Mouse (Mus musculus): ENCODE data around the gene Cntnap1.
"Not testable (repeated sequence)": the region's sequence is repeated elsewhere in the genome, so short reads cannot be mapped to it uniquely, and the experiment has no call there.

Cntnap1 gene

DNA sequence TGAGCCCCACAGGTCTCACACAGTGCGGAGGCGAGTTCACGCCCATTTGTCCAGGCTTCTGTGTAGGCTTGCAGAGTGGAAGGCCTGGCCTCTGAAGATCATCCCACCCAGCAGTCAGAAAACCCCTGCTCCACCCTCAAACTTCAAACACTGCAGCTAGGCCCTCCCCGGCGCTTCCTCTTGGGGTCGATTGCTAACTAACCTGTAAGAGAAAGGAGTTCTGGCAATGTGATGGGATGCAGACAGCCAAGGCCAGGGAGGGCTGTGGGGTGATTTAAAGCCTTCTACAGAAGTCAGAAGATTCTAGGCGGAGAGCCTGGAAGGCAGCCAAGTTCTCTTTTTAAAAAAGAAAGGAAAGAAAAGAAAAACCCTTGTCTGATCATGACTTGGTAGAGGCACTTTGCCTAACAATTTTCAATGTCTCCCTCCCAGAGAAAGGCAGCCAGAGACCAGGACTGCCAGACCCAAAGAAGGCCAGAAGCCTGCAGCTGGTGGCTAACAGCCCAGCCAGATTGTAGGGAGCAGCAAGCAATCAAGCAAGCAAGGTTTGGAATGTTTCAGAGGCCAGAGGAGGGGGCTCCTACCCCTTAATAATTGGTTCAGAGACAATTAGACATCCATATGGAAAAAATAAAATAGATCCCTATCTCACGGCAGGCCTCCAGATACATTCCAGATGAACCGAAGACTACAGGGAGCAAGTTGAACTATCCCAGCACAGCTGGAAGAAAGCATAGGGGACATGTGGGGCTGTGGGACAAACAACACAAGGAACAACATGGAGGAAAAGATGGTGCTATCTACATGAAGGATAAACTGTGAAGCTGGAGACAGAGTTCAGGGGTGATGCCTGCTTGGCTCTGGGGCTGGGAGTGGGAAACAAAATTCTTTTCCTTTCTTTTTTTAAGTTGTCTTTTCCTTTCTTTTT is 20.9 kb upstream of the Cntnap1 start:
- no peak for DNase-seq (ENCODE audit: low spot score)

DNA sequence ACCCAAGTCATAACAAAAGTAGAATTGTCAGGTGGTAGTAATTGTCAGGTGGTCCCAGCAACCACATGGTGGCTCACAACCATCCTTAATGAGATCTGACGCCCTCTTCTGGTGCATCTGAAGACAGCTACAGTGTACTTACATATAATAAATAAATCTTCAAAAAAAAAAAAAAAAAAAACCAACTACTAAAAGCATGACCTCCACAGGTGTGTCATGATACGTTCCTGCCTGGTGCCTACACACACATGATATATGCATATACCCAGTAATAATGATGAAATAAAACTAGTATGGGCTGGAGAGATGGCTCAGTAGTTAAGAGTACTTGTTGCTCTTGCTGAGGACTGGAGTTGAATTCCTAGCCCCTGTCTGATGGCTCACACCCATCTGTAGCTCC is 19.3 kb upstream of the Cntnap1 start:
- no peak for DNase-seq (ENCODE audit: low spot score)

DNA sequence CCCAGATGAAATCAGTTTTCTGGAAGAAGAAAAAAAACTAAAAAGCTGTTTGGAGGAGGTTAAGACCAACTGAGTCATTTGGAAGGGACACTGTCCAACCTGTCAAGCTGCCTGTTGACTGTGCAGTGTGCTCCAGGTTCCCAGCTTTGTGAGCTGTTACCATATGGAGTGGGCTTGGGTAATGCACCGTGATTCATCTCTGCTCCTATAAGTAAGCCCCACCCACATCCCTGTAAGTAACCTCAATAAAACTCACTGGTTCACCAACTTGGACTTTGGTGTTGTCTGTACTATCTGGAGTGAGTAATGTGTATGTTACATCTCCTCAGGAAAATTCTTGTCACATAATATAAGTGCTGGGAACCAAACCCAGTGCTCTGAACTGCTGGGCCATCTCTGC is 17.5 kb upstream of the Cntnap1 start:
- DNase-seq (ENCODE audit: low spot score), result no peak

DNA sequence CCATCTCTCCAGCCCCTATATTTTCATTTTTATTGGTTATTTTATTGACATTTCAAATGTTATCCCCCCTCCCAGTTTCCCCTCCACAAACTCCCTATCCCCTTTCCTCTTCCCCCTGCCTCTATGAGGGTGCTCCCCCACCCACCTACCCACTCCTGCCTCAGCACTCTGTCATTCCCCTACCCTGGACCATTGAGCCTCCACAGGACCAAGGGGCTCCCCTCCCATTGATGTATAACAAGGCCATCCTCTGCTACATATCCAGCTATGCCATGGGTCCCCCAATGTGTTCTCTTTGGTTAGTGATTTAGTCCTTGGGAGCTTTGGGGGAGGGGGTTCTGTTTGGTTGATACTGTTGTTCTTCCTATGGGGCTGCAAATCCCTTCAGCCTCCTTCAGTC is 15.7 kb upstream of the Cntnap1 start:
- DNase-seq (ENCODE audit: low spot score), result no peak

DNA sequence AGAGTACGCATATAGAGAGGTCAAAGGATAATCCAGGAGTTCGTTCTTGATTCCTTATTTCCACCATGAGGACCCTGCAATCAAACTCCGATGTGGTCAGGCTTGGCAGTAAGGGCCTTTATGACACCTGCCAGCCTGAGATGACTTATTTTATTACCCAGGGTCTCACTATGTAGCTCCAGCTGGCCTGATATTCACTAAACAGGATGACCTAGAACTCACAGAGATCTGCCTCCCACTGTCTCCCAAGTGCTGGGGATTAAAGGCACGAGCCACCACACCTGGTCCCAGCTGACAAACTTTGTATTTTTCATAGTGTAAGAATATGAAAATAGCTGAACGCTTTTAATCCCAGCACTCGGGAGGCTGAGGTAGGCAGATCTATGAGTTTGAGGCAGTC is 15.2 kb upstream of the Cntnap1 start:
- no peak for DNase-seq (ENCODE audit: low spot score)

DNA sequence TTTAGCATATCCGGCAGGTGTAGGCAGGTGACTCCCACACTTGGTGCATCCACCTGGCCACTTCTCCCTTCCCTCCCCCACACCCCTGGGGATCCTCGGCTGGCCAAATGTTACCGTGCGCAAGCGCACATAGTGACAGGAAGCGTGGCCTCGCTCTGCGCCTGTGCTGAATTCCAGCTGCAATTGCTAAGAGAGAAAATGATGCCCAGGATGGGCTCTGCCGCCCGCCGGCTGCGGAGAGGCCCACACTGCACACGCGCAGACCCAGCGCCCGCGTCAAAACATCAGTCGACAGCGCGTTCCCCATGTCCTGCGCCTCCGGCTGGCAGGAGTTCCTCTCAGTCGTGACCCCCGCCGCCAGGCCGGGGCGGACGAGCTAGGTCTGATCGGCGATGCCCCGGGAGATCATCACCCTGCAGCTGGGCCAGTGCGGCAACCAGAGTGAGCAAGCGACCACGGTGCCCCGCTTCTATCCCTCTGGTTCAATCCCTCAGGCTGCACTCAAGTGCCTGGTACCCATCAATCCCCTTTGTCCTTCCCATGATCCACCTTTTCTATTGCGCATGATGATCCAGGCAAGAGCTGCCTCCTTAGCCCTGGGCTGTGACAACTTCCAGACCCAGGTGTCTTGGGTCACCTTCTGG is 14.5 kb upstream of the Cntnap1 start, which contains the start of gene Tubg2:
Tubg2 (plus strand) TSS at position 180 of the 644 bp plus-strand sequence.
- DNase-seq (ENCODE audit: low spot score), result no peak

DNA sequence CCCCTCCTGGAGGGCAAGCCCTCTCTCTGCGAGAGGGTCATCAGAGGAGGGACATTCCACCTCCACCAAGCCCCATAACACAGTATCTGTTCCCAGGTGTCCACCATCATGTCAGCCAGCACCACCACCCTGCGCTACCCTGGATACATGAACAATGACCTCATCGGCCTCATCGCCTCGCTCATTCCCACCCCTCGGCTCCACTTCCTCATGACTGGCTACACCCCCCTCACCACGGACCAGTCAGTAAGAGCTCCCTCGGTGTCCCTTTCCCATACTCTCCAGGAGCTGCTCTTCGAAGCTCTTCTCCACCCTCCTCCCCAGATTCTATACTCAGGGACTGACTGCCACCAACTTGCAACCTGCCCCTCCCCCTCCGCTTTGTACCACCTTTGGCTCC is 10.2 kb upstream of the Cntnap1 start:
- DNase-seq (ENCODE audit: low spot score), result not testable (repeated sequence)

DNA sequence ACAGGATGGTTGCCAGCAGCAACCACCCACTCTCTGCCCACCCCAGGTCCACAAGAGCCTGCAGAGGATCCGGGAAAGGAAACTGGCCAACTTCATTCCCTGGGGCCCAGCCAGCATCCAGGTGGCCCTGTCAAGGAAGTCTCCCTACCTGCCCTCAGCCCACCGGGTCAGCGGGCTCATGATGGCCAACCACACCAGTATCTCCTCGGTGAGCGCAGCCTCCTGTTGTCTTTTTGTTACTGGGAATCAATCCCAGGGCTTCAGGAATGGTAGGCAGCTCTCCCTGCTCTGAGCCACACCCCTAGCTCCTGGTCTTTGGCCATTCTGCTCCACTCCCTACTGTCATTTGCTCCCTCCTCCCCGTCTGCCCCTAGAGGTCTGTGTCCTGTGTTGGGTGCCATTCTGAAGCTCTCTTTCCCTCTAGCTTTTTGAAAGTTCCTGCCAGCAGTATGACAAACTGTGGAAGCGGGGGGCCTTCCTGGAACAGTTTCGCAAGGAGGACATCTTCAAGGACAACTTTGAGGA is 9.3 kb upstream of the Cntnap1 start:
- DNase-seq (ENCODE audit: low spot score), result not testable (repeated sequence)

DNA sequence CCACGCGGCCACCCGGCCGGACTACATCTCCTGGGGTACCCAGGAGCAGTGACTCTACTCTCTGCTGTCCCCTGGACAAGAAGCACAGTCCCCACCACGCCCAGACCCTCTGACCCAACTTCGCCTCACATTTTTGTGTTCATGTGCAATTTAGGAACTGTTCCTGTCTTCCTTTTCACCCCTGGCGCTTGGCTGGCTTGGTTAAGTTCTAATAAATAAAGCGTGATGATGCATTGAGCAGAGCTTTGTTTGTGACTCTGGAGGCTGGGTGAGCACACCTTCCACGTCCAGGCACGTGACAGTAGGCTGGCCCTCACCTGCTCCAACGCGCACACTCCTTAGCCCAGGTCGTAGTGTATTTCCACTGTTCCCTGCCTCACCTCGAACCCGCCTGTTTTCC is 8.8 kb upstream of the Cntnap1 start:
- DNase-seq (ENCODE audit: low spot score), result no peak

DNA sequence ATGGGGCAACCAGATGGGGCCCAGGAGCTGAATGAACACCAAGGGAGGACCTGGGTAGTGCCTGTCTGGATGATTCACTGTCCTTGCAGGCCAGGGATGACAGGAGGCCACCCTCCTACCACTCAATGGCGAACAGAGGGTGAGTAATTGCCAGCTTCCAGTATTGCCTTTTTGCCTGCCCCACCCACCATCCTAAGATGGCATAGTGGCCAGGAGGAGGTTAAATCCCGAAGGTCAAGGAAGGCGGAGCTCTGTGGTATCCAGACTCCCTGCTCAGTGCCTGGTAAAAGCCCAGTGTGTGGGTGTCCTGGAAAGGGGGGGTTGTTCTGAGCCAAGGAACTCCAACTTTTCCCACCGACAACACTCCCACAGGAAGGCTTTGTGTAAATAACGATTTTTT is 8.0 kb upstream of the Cntnap1 start:
- no peak for DNase-seq (ENCODE audit: low spot score)

DNA sequence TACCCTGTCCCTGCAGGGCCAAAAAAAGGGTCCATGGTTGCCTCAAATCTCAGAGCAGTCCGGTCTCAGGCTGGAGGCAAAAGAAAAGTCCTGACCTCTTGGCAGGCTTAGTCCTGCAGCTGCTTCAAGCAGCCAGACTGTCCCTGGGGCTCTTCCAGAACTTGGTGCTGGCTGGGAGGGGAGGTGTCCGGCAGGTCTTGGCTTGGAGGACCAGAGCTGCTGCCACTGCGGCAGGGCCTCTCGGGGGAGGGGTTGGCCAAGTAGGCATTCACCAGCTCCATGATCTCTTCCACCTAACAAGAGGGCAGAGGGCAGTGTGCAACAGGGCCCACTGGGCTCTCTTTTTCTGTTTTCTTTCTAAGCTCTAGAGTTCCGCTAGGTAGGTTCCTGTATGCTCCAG is 7.6 kb upstream of the Cntnap1 start:
- DNase-seq (ENCODE audit: low spot score), result no peak

DNA sequence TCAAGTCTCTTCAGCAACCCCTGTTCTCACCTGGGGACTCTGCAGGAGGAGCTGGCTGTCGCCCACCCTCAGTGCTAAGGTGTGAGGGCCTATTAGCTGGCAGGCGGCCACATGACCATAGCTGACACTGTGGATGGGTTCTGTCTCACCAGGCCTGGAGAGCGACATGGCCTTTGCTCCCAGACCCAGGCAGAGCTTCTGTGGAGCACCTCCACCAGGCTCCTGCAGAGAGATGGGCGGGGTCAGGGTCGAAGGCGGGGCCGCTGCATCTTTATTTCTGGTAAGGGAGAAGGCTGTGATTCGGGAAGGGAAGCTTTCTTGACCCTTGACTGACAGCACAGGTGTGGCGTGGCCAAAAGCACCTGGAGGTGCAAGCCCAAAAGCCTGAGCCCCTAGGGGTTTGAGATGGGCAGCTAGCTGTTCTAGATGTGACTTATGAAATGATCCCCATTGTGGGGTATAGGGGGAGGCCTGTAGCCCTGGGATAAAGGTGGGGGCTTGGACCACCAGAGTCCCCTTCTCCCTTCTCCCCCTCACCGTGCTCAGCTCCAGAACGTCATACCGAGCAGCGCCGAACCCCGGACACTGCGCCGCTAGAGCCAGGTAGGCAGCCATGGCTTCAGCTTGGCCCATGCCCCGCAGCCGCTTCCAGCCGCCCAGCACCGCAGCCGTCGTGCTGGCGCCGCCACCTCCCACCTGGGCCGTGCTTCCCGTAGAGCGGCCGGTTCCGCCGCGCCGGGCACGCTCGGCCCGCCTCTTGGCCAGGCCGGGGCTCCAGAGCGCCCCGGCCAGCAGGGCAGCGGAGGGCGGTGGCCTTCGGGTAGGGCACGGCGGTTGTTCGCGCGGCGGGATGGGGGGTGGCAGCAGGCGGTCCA is 6.6 kb upstream of the Cntnap1 start:
- no peak for DNase-seq (ENCODE audit: low spot score)

DNA sequence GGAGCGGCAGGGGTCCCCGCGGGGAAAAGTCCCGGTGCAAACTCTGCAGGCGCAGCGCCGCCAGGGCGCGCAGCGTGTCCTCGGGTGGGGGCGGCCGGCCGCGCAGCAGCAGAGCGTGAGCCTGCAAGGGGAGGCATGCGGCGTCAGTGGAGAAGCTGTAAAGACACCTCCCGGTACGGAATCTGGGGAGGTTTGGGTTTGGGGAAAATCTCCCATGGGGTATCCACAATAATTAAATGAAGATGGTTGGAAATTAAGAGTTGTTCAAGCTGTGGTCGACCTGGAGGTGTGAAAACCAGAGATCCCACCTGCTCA is 6.0 kb upstream of the Cntnap1 start:
- DNase-seq (ENCODE audit: low spot score), result no peak

DNA sequence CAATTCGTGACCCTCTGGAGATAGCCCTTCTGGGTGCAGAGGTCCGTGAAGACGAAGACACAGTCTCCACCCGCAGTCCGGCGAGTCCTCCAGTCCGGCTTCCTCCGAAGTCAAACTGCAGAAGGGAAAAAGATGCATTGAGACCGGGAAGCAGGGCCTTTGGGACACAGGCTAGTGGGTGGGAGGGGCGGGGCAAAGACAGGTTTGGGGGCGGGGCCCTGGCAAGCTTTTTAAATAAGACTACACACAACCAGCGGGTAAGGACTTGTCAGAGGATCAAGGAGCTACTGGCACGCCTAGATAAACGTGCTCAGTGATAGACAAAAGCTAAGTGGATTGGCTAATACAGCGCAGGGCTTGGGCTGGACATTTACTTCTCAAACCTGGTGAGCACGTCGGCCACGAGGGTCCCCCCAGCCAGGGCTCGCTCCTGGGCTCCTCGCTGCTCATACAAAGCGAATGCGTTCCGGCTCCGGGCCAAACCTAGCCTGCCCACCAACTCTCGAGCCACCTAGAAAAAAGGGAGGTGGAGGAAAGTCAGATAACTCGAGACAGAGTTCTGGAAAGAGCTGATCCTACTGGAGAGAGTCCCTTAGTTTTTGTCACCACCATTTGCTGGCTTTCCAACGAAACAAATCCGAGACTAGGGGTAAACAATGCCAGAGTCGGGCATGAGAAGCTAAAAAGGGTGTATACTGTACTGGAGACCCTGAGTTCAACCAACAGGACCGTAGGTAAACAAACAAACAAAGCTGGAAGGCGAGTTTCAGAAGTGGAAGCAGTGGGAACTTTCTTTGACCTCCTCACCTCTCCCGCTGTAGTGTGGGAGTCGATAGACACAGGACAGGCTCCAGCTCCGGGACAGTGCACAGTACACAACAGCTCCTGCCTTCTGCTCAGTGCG is 5.4 kb upstream of the Cntnap1 start:
- DNase-seq (ENCODE audit: low spot score), result no peak

DNA sequence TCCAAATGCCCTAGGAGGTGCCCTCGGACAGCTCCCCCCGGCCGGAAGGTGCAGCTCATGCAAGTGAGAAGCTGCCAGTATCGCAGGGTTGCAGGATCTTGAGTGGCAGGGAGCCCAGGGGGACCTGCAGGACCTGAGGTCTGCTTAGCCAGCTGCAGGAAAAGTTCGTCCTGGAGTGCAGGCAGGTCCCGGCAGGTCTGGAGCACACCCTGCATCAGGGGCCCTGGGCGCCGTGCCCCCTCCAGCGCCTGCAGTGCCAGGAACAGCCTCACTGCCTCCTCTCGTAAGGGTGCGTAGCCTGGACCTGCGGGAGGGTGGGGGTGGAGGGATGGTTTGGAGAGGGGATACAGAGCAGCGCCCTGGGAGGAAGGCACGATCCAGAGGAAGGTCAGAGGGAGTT is 4.0 kb upstream of the Cntnap1 start:
- DNase-seq (ENCODE audit: low spot score), result no peak

DNA sequence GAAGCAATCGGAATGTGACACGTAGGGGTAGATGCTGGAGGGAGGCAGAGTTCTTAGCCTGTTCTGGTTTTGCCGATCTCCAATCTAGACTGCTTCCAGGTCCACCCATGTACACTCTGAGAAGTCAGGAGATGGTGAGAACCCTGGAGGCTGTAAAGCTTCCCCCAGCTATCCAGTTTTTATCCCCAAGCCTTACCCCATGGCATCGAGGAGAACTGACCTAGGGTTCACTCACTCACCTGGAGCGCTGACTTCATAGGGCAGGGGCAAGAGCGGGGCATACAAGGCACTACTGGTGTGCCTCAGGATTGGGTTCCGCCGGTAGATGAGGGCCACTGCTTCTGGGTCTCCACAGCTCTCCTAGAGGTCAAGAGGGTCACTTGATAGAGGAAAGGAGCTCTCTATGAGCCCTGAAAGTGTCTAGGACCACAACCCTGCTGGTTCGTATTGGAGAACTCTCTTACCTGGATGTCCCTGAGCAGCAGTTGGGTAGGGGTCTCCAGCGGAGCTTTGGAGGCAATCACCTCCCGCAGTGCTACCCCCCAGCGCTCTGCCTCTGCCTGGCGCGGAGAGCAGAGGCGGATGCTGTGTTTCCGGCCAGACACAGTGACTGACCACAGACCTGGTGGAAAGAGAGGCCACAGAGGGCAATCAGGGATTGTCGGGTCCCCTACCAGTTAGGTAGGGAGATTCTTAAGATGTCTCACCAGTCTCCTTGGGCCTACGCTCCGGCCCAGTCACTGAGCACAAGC is 2.9 kb upstream of the Cntnap1 start:
- no peak for DNase-seq (ENCODE audit: low spot score)

DNA sequence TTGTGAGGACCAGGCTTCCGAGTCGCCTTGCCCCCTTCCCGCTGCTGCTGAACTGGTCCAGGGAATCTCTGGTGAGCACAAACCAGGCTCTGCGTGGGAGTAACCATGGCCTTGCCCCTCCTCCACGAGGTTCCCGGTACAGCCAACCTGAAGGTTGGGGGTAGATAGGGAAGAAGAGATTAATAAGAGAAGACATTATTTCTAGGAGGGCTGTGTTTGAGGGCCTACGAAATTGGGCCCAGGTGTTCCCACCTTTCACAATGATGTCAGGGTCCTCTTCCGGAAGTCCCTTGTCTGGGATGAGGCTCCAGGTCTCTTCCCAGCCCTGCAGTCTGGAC is 2.4 kb upstream of the Cntnap1 start:
- no peak for DNase-seq (ENCODE audit: low spot score)

DNA sequence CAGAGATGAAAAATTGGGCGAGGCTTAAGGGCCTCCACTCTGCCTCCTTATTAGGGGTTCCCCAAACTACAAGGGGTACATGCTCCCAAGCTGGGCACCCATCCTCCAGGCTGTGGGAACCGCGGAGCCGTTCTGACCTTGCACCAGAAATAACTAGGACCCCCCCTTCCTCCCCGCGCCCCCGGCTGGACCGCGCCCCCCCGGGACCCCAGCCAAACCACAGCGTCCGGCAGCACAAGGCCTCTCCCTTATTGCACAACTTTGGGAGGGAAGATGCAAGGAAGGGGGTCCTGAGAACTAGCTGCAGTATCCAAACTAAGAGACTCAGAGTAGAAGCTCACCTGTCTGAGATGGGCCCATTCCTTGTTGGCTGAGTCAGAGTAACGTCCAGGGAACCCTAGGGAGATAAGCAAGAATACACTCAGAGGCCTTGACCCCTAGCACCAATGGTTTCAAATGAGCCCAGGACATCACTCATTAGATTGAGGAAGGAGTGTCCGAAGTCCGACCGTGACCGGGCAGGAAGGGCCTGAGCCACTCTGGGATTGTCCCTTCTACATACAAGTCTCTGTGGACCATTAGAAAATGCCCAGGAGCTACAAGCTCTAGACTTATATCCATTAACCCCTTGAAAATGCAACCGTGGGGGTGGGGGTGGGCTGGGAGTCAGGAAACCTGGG is 1.9 kb upstream of the Cntnap1 start:
- no peak for DNase-seq (ENCODE audit: low spot score)

DNA sequence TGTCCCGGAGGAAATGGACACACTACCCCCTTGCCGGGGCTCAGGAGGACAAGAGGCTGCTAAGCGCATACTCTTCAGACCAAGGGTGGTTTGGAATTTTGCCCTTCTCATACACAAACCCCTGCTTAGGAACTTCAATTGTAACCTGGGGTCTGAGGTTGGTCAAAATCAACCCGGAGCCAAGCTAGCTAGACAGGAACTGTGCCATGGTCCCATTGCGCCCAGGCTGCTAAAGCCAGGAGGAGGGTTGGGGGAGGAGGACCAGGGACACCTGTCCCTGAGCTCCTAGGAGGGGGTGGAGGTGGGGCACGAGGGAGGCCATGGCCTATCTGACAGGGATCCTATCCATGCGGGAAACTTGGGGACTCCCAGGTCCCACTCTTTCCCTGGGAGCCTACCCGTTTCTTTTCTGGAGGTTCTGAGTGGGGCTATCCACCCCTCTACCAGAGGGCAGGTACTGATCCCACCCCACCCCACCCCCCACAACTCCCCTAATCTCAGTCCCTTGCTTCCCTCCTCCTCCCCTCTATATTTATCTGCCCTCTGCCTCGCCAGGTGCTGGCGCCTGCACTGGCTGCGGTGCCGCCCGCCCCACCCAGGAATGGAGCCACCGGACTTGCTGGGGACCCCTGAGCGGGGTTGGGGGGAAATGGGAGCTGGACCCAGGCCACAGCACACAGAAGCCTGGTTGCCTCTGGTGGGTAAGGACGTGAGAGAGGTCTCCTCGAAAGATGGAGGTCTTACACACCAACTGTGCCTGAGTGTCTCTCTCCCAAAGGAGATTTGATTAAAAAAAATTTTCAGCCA is 819 bp upstream of the Cntnap1 start:
- no peak for DNase-seq (ENCODE audit: low spot score)

Measured in urinary bladder, postnatal 10 days (tissue).